Mouse (Mus musculus) liver, embryonic 14.5 days (tissue): Measurements from ENCODE around the gene Prl4a1. TPM values are rescaled to one million over a fixed set of nuclear protein-coding genes. Genes with fewer than 3 reads are reported as not detected.
"Not testable (repeated sequence)": the region's sequence is repeated elsewhere in the genome, so short reads cannot be mapped to it uniquely, and the experiment has no call there.

ENCODE experiments used
- ATAC-seq: fragments of 200-750 bp; cut with Nextera tagmentation; 2 replicates; pipeline ENCODE4 v1.8.0; 2017; ENCODE audit warnings: moderate number of reproducible peaks, mild to moderate bottlenecking, moderate library complexity; ENCODE audit not compliant: insufficient read depth
- DNase-seq, 3 experiments: peaks; one replicate each; pipeline ENCODE4 v3.0.0-alpha.2; 2012 to 2013; ENCODE audit warnings: low read depth in 3 of 3, low spot score in 3 of 3
- H3K27ac ChIP-seq: fragments of 300-500 bp; sonication (generic); 2 replicates; pipeline ENCODE4 v1.5.1; 2014; ENCODE audit warnings: moderate library complexity, mild to moderate bottlenecking, control low read depth, inconsistent platforms
- H3K27me3 ChIP-seq: fragments of 300-500 bp; sonication (generic); 2 replicates; pipeline ENCODE4 v1.6.1; 2014; ENCODE audit warnings: mild to moderate bottlenecking, low read length, moderate library complexity; ENCODE audit not compliant: control insufficient read depth, insufficient read depth
- H3K36me3 ChIP-seq: fragments of 300-500 bp; sonication (generic); replicated peaks from 2 replicates; pipeline ENCODE4 v1.6.1; 2014; ENCODE audit warnings: low read depth; ENCODE audit not compliant: control insufficient read depth, insufficient read depth
- H3K4me1 ChIP-seq, 2 experiments: fragments of 200-500 bp in 1 of 2; fragments of 300-500 bp in 1 of 2; sonication (generic) in 1 of 2; replicated peaks; 2 replicates each; pipeline ENCODE4 v1.6.1; 2012 to 2014; ENCODE audit warnings: antibody characterized with exemption in 1 of 2, inconsistent platforms in 1 of 2, low read length in 1 of 2; ENCODE audit not compliant: control insufficient read depth in 2 of 2, insufficient read depth in 2 of 2
- H3K4me2 ChIP-seq: fragments of 300-500 bp; sonication (generic); 2 replicates; pipeline ENCODE4 v1.6.1; 2014; ENCODE audit warnings: low read depth, mild to moderate bottlenecking, control low read depth, moderate library complexity
- H3K4me3 ChIP-seq, 2 experiments: fragments of 200-500 bp in 1 of 2; fragments of 300-500 bp in 1 of 2; sonication (generic) in 1 of 2; 2 replicates each; pipeline ENCODE4 v1.5.1; 2012 to 2014; ENCODE audit warnings: low read depth in 2 of 2, low read length in 2 of 2, mild to moderate bottlenecking in 2 of 2, control low read depth in 1 of 2, inconsistent platforms in 1 of 2, moderate library complexity in 1 of 2; ENCODE audit not compliant: insufficient read depth in 1 of 2
- H3K9ac ChIP-seq: fragments of 300-500 bp; sonication (generic); replicated peaks from 2 replicates; pipeline ENCODE4 v1.6.1; 2014; ENCODE audit warnings: mild to moderate bottlenecking, control low read depth, moderate library complexity
- H3K9me3 ChIP-seq: fragments of 300-500 bp; sonication (generic); 2 replicates; pipeline ENCODE4 v1.6.1; 2016; ENCODE audit warnings: low read length, mixed read lengths; ENCODE audit not compliant: control insufficient read depth
- CTCF ChIP-seq: IDR thresholded peaks from 2 replicates; pipeline ENCODE4 v1.5.1; 2016; ENCODE audit warnings: antibody characterized with exemption, low read depth, control low read depth
- EP300 ChIP-seq: IDR thresholded peaks from 2 replicates; pipeline ENCODE4 v1.6.1; 2016; ENCODE audit warnings: antibody characterized with exemption, low read depth
- WGBS: fragments of 180-500 bp; shearing (Covaris S2); extraction: QIAGEN DNeasy Blood & Tissue Kit; methylation state at CpG from one replicate; pipeline ENCODE4 v1.1.7; 2014; ENCODE audit not compliant: insufficient replicate concordance; 5-methylcytosine and 5-hydroxymethylcytosine counted together
- polyA plus RNA-seq, 2 experiments: library from polyadenylated mRNA; depleted of rRNA in 1 of 2; stranded (reverse) in 1 of 2; unstranded in 1 of 2; fragments of >200 nt; fragmentation: Nextera tagmentation in 1 of 2; extraction: Ambion mirVana in 1 of 2; gene quantifications; 2 replicates each; pipeline versions ENCODE4 v1.2.1 to v1.2.3; 2012 to 2014

The Prl4a1 gene
- polyA plus RNA-seq (2012; rRNA removed): not detected in 2 replicates
- not detected in 2 replicates for polyA plus RNA-seq (2014; fragmentation: Nextera tagmentation; extraction: Ambion mirVana)

DNA sequence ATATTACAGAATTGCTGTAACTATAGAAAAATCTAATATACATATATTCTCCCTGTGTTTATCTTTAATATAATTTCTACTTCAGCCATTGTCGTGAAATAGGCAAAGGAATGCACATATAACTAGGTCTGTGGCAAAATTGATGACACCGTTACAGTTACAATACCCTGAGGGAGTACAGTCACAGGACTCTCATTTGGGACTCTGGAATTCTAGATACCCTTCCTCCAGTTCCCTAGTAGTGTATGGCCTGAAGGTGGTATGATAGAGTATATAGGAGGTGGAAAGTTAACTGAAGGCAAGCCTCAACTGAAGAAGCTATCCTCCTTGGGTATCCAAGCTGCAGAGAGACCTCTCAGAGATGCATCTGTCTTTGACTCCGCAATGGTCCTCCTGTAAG lies at the start of gene Prl4a1:
Gene Prl4a1 (plus strand): TSS at position 301 of the 400 bp plus-strand sequence.
- no peak within 1 kb of the TSS for H3K4me3 ChIP-seq
- no peak for ATAC-seq
- H3K36me3 ChIP-seq: no peaks in the 10 kb centered on the region
- no peaks in the 10 kb centered on the region for H3K27me3 ChIP-seq
- no peaks in the 10 kb centered on the region for H3K9me3 ChIP-seq
- no peak within 1 kb of the TSS for H3K27ac ChIP-seq
- 64% methylated on average over 3 of the region's 3 CpGs for WGBS
- H3K9ac ChIP-seq: no peak within 1 kb of the TSS
- no peak for DNase-seq
- H3K4me2 ChIP-seq: no peak within 1 kb of the TSS
- TF ChIP-seq EP300 (no peak), CTCF (no peak)
- H3K4me1 ChIP-seq: no peaks in the 10 kb centered on the region

GRCm38 (mm10) chr13:27972931-27973330 lies 43.1 kb upstream of the Prl4a1 start:
- ATAC-seq: no peak
- H3K4me2 ChIP-seq: no peak overlapping the region
- no peaks in the 10 kb centered on the region for H3K9me3 ChIP-seq
- no peaks in the 10 kb centered on the region for H3K36me3 ChIP-seq
- H3K4me1 ChIP-seq: no peaks in the 10 kb centered on the region
- no peak overlapping the region for H3K4me3 ChIP-seq
- no peaks in the 10 kb centered on the region for H3K27me3 ChIP-seq
- 33% methylated on average over 1 of the region's 1 CpGs for WGBS
- DNase-seq: no peak
- no peak overlapping the region for H3K27ac ChIP-seq
- H3K9ac ChIP-seq: no peak overlapping the region
- no peak for TF ChIP-seq CTCF

GRCm38 (mm10) chr13:27974281-27974680 lies 41.7 kb upstream of the Prl4a1 start:
- H3K36me3 ChIP-seq, H3K9me3 ChIP-seq, H3K9ac ChIP-seq, DNase-seq, H3K27me3 ChIP-seq, H3K4me3 ChIP-seq, H3K27ac ChIP-seq, H3K4me2 ChIP-seq, ATAC-seq, H3K4me1 ChIP-seq: not testable (repeated sequence)
- WGBS: 40% methylated on average over 2 of the region's 2 CpGs

DNA sequence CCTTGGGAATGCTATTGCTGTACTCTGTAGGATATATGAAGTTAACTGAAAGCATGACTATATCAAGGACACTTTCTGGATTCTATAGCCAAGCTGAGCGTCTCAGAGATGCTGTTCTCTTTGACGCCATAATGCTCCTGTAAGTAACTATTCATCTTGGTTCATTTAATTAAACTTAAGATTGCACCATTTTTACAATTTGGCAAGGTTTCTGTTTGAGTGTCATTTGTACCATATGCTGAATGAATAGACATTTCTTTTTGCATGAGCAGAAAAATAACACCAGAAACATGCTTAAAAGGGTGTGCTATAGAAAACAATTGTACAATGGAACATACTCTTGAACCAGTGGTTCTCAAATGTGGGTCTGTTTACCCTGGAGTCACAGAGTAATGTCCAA lies 38.4 kb upstream of the Prl4a1 start:
- Histone ChIP-seq H3K4me2 (no peak overlapping the region), H3K36me3 (no peaks in the 10 kb centered on the region), H3K27me3 (no peaks in the 10 kb centered on the region), H3K9ac (no peak overlapping the region), H3K27ac (no peak overlapping the region), H3K4me1 (no peaks in the 10 kb centered on the region), H3K4me3 (no peak overlapping the region), H3K9me3 (no peaks in the 10 kb centered on the region)
- no peak for TF ChIP-seq EP300
- TF ChIP-seq CTCF: no peak
- ATAC-seq: no peak
- no peak for DNase-seq
- 66% methylated on average over 2 of the region's 2 CpGs for WGBS

DNA sequence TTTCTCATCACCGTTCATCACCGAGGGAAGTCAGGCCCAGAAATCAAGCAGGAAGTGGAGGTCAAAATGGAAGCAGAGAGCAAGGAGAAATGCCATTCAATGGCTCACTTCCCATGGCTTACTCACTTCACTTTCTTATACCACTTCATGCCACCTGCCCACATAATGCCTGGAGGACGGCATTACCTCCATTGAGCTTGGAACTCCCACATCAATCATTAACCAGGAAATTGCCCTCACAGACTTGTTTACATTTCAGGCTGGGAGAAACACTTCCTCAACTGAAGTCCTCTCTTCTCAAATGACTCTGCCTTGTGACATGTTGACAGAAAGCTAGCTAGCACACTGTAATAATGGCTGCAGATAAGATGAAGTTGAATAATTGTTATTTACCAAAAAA lies 19.5 kb upstream of the Prl4a1 start:
- ATAC-seq, H3K9ac ChIP-seq, H3K9me3 ChIP-seq, H3K27ac ChIP-seq, H3K27me3 ChIP-seq, H3K4me3 ChIP-seq, H3K36me3 ChIP-seq, H3K4me1 ChIP-seq, H3K4me2 ChIP-seq: not testable (repeated sequence)
- peak in 1 of 3 experiments; percentile 1 for DNase-seq
- WGBS: 39% methylated on average over 3 of the region's 3 CpGs

DNA sequence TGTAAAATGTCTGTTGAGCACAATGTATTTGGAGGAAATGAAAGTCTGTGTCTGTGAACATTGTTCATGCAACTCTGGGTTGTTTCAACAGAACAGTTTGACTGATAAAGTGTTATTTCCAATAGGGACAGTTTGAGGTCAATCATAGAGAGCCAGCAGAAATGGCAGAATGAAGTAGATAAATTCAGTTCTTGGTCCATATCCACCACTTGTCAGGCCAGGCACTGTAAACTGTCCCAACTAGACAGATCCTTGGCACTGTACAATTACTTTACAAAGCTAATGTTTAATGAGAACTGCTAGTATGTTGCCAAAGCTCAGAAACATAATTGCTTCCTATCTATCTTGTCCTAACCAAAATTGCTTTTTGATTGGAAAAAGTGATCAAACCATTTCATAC lies 13.3 kb downstream of the Prl4a1 start:
- TF ChIP-seq EP300 (no peak), CTCF (no peak)
- no peaks in the 10 kb centered on the region for H3K4me1 ChIP-seq
- H3K9me3 ChIP-seq: no peaks in the 10 kb centered on the region
- no peak overlapping the region for H3K9ac ChIP-seq
- no peak for ATAC-seq
- no peak overlapping the region for H3K27ac ChIP-seq
- no peak overlapping the region for H3K4me2 ChIP-seq
- no peak for DNase-seq
- H3K27me3 ChIP-seq: no peaks in the 10 kb centered on the region
- H3K4me3 ChIP-seq: no peak overlapping the region
- no peaks in the 10 kb centered on the region for H3K36me3 ChIP-seq
